ENCODE assay signal across 15 mouse cellular contexts in genomic region chr9:111048452-111048851, GRCm38 (mm10). TPM values are rescaled to one million over a fixed set of nuclear protein-coding genes. Genes with fewer than 3 reads are reported as not detected.
"Had no signal": no experiment of that assay in that cellular context is flagged by ENCODE, and none has a peak within 500 bp of the region (broad histone marks: within the 10 kb centered on the region; RNA-seq: fewer than 3 reads in every experiment).

No protein-coding gene starts in this region.

- H3K4me1 ChIP-seq: intestine, embryonic 15.5 days; limb, embryonic 10.5 days; midbrain, embryonic 13.5 days had no signal

- DNase-seq: kidney, adult 8-10 months; kidney, postnatal 4 days; lung, embryonic 14.5 days; lung, postnatal 14 days; right cerebral cortex, postnatal 14 days; thymus, postnatal 4 days had no signal

- H3K27ac ChIP-seq: intestine, embryonic 15.5 days; left cerebral cortex, adult 2 months; limb, embryonic 10.5 days; liver, embryonic 15.5 days; midbrain, embryonic 13.5 days; stomach, postnatal 0 days had no signal

- H3K4me3 ChIP-seq: intestine, embryonic 15.5 days; left cerebral cortex, adult 2 months; limb, embryonic 10.5 days; liver, embryonic 15.5 days; midbrain, embryonic 13.5 days had no signal

RNA-seq across cellular contexts. Expression of gene Ltf, which starts 29.4 kb away (rescaled TPM):
- polyA plus RNA-seq: limb, embryonic 10.5 days had no signal

RNA-seq across cellular contexts. Expression of gene Rtp3, which starts 58.1 kb away (rescaled TPM):
- total RNA-seq: megakaryocyte progenitor cell, adult 5-6 weeks; midbrain, postnatal 0 days had no signal
- polyA plus RNA-seq: limb, embryonic 10.5 days; midbrain, embryonic 13.5 days; midbrain, postnatal 0 days; neural tube, embryonic 14.5 days; stomach, postnatal 0 days had no signal
